12 mouse cellular contexts compared by ENCODE assay signal in the genomic region with DNA sequence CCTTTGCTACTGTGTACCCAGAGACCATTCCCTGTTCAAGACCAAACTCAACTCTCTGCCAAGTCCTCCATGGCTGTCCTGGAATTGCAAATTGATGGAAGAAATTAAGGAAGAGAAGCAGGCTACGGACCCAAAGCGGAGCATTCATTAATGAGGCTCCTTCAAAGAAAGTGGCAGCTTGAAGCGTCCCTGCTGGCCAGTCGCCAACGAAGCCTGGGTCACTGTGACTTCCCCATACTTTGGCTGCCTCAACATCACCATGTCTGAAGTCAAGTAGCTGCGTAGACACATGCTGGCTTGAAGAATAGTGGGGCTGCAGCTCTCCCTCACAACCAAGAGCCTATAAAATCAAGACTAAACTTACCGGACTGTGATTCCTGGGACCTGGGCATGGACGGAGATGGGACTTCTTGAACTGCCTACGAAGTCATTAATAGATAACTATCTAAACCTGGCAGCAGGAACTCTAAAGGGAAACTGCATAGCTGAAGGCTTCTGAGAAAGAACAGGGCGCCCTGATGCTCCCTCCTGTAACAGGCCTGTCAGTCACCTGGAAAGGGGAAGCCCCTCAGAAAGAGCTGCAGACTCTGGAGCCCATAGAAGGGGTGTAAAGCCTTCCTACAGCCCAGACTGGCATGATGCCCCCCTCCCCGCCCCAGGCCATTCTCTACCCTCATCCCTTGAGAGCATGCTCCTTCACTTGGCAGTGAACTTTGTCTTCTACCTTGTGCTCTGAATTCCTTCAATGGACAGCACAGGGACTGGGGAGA.
DNase-seq lines count a peak whose midpoint lies in the region; ATAC-seq and TF ChIP-seq lines count a peak whose summit lies in the region.
"Had no signal": no experiment of that assay in that cellular context is flagged by ENCODE, and none has a peak within 500 bp of the region (broad histone marks: within the 10 kb centered on the region; RNA-seq: fewer than 3 reads in every experiment).

No protein-coding gene starts in this region.

- 73% methylated on average over 11 of the region's 11 CpGs for WGBS in kidney, embryonic 16.5 days
- WGBS in liver, postnatal 0 days (ENCODE audit: insufficient replicate concordance), result 72% methylated on average over 11 of the region's 11 CpGs
- WGBS in embryonic facial prominence, embryonic 10.5 days, result 89% methylated on average over 11 of the region's 11 CpGs

- TF ChIP-seq CTCF in liver, postnatal 0 days (IDR thresholded peaks at IDR 0.05; ENCODE audit: low read depth), result no peak

- no peak overlapping the region for H3K4me2 ChIP-seq in kidney, embryonic 16.5 days (replicated peaks; ENCODE audit: low read depth, low read length)
- H3K4me2 ChIP-seq in liver, postnatal 0 days (ENCODE audit: low read depth, low read length), result no peak overlapping the region

- no peak overlapping the region for H3K4me3 ChIP-seq in kidney, embryonic 16.5 days (ENCODE audit: low read length)
- H3K4me3 ChIP-seq in liver, postnatal 0 days (ENCODE audit: low read depth, low read length), result no peak overlapping the region
- no peak overlapping the region for H3K4me3 ChIP-seq in embryonic facial prominence, embryonic 10.5 days
- H3K4me3 ChIP-seq: heart, embryonic 10.5 days had no signal

- H3K36me3 ChIP-seq in kidney, embryonic 16.5 days (ENCODE audit: insufficient read depth, low read length), result no peaks in the 10 kb centered on the region
- H3K36me3 ChIP-seq in liver, postnatal 0 days (replicated peaks; ENCODE audit: insufficient read depth, low read length), result no peaks in the 10 kb centered on the region
- no peaks in the 10 kb centered on the region for H3K36me3 ChIP-seq in embryonic facial prominence, embryonic 10.5 days (replicated peaks)
- H3K36me3 ChIP-seq: heart, embryonic 10.5 days had no signal

- H3K9ac ChIP-seq in kidney, embryonic 16.5 days (replicated peaks; ENCODE audit: low read length), result no peak overlapping the region
- H3K9ac ChIP-seq in liver, postnatal 0 days (replicated peaks), result no peak overlapping the region

- H3K9me3 ChIP-seq in kidney, embryonic 16.5 days (ENCODE audit: low read length), result no peaks in the 10 kb centered on the region
- H3K9me3 ChIP-seq in liver, postnatal 0 days (ENCODE audit: low read length), result no peaks in the 10 kb centered on the region
- H3K9me3 ChIP-seq in embryonic facial prominence, embryonic 10.5 days, result no peaks in the 10 kb centered on the region
- H3K9me3 ChIP-seq: heart, embryonic 10.5 days had no signal

- no peaks in the 10 kb centered on the region for H3K4me1 ChIP-seq in kidney, embryonic 16.5 days (ENCODE audit: insufficient read depth, low read length)
- H3K4me1 ChIP-seq in liver, postnatal 0 days (ENCODE audit: insufficient read depth), result no peaks in the 10 kb centered on the region
- no peaks in the 10 kb centered on the region for H3K4me1 ChIP-seq in embryonic facial prominence, embryonic 10.5 days
- H3K4me1 ChIP-seq: heart, embryonic 10.5 days had no signal

- ATAC-seq in kidney, embryonic 16.5 days (ENCODE audit: low FRiP score, low TSS enrichment), result peak; percentile 90
- no peak for ATAC-seq in liver, postnatal 0 days
- ATAC-seq: activated CD4-positive, CD25-positive, alpha-beta regulatory T cell, adult 4 months had no signal

- peak; percentile 15 to 33 for DNase-seq in layer of hippocampus, postnatal 10 days (ENCODE audit: low spot score in 2 of 2)
- no peak for DNase-seq in layer of hippocampus, postnatal 36 days
- peak; percentile 20 for DNase-seq in right cerebral cortex, postnatal 4 days
- no peak for DNase-seq in right cerebral cortex, adult 18-20 months
- no peak for DNase-seq in liver, postnatal 0 days
- no peak for DNase-seq in embryonic facial prominence, embryonic 10.5 days (ENCODE audit: low spot score)
- DNase-seq: gastrocnemius, postnatal 10 days; layer of hippocampus, adult 9-11 months; thymus, postnatal 4 days had no signal

- TF ChIP-seq EP300 in liver, postnatal 0 days (IDR thresholded peaks at IDR 0.05; ENCODE audit: low read depth), result no peak

- H3K27me3 ChIP-seq in kidney, embryonic 16.5 days (ENCODE audit: insufficient read depth, low read length), result no peaks in the 10 kb centered on the region
- H3K27me3 ChIP-seq in liver, postnatal 0 days (ENCODE audit: insufficient read depth, low read length), result no peaks in the 10 kb centered on the region
- no peaks in the 10 kb centered on the region for H3K27me3 ChIP-seq in embryonic facial prominence, embryonic 10.5 days (replicated peaks; ENCODE audit: low read depth, poor library complexity, severe bottlenecking)

- peak overlapping the region; percentile 54 for H3K27ac ChIP-seq in kidney, embryonic 16.5 days (ENCODE audit: low read length)
- H3K27ac ChIP-seq in liver, postnatal 0 days (ENCODE audit: low read depth), result no peak overlapping the region
- no peak overlapping the region for H3K27ac ChIP-seq in embryonic facial prominence, embryonic 10.5 days (replicated peaks)
- H3K27ac ChIP-seq: heart, embryonic 10.5 days had no signal

Comparison
In these comparisons a context has a peak if more than half of its experiments do, and no peak if none do; other contexts are left out.
1. DNase-seq: peak in layer of hippocampus, postnatal 10 days (2 of 2) and right cerebral cortex, postnatal 4 days (single experiment); none in layer of hippocampus, postnatal 36 days (0 of 2), right cerebral cortex, adult 18-20 months (single experiment), liver, postnatal 0 days (single experiment) and embryonic facial prominence, embryonic 10.5 days (single experiment).